Mouse (Mus musculus) 416B (cell line): ENCODE data around the gene Spryd3.
"Not testable (repeated sequence)": the region's sequence is repeated elsewhere in the genome, so short reads cannot be mapped to it uniquely, and the experiment has no call there.

Source experiments
- DNase-seq: peaks from one replicate; pipeline ENCODE4 v3.0.0; 2011; ENCODE audit warnings: low read depth

The Spryd3 gene

DNA sequence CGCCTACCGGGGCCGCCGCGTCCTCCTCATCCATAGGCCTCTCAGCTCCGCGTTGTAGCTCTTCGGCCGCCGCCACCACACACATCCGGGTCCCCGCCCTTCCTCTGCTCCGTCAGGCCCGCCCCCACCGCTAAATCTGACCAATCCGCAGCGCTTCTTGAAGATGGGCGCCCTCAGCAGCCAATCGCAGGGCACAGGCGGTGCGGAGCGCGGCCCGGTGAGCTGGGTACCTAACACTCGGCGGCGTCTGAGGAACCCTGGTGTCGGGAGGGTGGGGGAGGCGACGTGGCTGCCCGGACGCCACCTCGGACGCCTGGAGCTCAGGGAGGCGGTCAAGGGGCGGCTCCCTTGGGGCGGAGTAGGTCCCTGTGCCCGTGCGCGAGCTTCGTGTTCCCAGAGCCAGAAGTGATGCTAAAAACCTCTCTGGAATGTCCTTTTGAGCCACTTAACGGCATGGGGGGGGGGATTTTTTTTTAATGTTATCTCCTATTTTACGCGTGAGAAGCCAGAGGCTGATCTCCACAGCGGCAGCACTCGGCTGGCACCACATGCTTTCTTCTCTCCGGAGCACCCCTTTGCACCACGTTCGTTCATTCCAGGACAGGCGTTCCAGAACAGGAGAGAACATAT, at the start of gene Spryd3:
Spryd3 (minus strand) TSS at position 106 of the 630 bp plus-strand sequence.
- peak; percentile 96 for DNase-seq

DNA sequence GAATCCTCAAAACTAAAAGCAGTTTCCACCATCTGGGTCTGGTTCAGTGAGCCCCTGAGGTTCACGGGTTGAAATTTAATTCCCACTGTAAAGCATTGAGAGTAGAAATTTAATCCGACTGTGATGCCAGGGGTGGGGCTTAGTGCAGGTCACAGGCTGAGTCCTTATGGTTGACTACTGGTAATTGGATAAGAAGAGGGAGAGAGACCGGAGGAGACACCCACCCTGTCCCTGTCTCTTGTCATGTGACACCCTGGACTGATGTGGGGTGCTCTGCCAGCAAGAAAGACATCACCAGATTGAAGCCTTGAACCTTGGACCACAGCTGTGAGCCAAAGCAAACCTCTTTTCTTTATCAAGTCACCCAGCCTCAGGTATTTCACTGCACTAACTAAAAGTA, 47.0 kb upstream of the Spryd3 start:
- DNase-seq = no peak

DNA sequence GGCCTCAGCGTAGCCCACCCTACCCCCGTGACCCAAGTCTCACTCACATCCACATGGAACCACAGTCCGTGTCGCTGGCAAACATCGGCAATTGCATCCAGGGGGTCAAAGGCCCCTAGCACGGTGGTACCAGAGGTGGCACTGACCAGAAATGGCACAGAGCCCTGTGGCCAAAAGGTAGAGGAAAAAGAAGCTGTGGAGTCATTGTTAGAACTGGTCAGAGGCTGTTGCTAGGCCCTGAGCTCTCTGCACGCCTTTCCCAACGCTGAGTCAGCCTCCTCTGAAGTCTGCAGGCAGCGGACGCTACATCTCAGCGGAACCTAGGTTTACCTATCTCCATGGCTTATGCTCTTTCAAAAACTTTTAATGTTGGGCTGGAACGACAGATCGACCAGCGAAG, 43.9 kb upstream of the Spryd3 start:
- DNase-seq = no peak

DNA sequence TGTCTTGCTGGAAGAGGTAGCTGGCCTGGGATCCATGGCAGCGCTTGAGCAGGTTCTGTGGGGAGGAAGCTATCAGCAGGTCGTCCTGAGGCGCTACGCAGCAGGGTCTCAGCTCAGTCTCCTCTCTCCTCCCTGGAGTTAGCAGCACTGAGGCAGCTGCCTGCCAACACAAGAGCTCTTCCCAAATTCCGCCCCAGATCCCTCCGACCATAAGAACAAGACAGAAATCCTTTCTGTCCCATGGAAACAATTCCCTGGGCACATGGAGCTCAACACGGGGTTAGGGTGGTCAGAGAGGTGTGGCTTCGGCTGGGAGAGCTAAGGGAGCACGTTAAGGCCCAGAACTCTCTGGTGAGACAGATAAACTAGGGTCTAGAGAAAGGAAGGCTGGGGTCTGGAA, 43.1 kb upstream of the Spryd3 start:
- no peak for DNase-seq

DNA sequence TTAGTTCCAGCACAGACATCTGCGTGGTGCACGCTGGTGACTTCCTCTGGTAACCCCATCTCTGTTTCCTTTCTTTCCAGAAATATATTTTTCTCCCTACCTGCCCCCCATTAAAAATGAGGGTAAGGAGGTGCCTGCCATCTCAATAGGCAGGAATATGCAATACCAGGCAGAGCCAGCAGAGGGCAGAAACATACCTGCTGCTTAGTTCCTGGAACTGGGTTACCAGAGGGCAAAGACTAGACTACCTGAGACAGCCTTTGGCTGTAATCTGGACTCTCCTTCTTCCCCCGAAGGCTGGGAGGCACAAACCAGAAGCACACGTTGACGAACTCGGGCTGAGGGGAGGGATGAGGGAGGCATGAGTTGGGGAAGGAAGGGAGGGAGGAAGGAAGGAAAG, 42.2 kb upstream of the Spryd3 start:
- DNase-seq = peak; percentile 68

DNA sequence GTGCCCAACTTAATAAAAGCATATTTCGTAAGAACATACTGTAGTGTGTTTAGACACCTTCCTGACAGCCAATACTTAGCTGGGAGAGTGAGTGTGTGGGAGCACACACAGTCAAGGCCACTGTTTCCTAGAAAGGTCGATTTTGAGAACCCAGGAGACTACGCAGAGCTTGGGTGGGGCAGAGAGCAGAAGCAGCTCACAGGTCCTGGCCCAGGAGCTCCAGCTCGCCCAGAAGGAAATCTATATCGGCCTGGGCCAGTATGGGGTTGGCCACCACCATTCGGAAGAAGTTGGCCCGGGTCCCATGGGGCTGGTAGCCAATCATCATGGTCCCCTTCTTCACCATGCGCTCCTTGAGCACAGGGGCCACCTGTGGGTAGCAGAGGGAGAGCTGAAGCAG, 41.4 kb upstream of the Spryd3 start:
- no peak for DNase-seq

DNA sequence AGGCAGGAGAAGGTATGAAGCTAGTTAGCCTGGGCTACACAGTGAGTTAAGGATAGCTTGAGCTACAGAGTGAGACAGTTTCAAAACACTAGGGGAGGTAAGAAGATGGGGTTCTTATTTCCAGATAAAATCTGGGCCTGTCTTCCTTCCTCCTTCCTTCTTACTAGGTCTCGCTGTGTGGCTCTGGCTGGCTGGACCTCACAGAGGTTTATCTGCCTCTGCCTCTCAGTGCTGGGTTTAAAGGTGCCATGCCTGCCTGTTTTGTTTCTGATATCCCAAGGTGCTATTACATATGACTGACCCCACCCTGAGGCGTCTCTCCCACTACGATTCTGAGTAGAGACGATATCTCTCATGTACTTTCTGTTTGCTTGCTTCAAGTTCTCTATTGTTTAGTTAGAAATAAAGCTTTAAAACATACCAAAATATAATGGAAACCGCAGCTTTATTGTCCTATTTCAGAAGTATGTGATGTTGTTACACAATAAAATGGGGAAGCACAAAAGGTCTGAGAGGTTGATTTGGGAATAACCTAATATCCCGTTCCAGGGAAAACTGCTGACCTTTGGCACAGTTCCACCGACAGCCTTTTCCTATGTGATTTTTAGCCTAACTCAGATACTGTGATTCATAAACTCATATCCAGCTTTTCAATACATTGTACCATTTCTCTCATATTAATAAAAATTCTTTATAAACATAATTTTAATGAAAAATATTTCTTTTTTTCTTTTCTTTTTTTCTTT, 40.7 kb upstream of the Spryd3 start:
- DNase-seq = peak; percentile 28

DNA sequence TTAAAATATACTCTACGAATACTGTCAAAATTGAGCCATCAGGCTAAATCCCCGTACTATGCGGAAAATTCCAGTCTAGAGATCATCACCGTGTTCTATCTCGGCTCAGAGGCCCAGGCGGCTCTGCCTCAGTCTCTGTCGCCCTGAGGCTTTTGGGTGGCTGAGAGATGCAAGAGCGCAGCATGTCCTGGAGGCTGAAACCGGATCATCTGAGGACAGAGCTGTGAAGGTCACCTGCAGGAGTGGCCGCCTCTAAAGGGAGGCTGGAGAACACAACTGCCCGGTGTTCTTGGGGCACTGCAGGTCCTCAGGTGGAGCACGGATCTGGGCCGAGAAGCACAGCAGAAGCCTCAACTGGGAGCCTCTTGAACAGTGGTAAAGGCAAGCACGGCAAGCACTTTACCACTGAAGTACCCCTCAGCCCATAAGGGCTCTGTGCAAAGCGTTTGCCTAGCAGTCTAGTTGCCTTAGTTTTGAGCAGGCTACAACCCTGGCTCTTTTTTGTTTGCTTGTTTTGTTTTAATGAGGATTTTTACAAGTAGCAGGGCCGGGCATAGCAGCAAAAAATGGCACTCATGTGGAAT, 39.8 kb upstream of the Spryd3 start:
- no peak for DNase-seq

DNA sequence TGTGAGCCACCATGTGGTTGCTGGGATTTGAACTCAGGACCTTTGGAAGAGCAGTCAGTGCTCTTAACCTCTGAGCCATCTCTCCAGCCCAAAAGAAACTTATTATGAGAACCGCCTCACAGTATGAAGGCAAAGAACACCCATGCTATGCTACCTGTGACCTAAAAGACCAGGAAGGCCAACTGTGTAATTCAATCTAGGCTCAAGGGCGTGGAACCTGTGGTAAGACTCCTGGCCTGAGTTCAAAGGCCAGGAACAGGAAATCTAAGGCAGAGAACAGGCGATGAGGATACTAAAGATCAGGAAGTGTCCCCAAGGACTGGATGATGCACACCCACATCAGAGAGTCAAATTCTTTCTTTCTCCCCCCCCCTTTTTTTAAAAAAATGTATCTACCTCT, 37.5 kb upstream of the Spryd3 start:
- no peak for DNase-seq

DNA sequence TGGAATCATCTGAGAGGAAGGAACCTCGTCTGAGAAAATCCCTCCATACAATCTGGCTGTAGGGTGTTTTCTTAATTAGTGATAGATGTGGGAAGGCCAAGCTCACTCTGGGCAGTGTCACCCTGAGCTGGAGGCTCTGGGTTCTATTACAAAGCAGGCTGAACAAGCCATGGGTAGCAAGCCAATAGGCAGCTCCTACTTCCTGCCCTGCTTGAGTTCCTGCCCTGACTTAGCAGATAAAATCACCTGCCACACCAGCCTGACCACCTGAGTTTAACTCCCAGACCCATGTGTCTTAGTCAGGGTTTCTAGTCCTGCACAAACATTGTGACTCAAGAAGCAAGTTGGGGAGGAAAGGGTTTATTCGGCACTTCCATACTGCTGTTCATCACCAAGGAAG, 33.0 kb upstream of the Spryd3 start:
- no peak for DNase-seq

DNA sequence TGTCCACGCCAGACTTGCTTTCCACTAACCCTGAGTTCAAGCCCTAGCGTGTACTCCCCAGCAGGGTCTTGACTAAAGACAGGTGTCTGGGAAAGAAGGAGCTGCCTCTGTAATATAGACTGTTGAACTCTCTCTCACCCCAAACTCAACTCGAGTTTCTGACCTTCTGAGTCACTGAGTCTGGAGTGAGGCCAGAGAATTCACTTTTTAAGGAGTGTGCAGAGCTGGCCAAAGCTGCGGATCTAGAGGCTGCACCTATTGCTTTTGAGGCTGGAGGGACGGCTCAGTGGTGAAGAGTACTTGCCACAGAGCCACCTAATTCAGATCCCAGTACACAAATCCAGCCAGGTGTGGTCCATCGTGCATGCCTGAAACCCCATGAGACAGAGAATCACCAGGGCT, 31.6 kb upstream of the Spryd3 start:
- peak; percentile 40 for DNase-seq

DNA sequence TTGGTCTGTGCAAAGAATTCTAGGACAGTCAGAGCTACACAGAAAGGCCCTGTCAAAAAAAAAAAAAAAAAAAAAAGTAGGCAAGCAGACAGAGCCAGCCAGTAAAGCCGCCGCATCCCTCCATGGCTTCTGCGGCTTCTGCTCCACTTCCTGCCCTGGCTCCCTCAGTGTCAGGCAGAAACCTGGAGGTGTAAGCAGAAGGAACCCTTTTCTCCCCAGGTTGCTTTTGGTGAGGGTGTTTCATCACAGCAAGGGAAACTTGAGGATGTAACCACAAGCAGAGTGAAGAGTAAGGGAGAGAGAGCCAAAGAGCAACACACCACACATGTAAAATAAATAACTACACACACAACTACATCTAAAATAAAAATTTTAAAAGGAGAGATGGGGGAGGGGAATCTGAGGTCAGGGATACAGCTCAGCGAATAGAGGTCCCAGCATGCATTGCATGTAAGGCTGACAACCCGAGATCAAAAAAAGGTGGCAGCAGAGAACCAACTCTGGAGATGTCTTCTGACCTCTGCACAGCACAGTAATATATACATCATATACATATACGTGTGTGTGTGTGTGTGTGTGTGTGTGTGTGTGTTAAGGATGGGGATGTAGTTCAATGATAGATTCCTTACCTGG, 29.6 kb upstream of the Spryd3 start:
- DNase-seq = peak; percentile 88

DNA sequence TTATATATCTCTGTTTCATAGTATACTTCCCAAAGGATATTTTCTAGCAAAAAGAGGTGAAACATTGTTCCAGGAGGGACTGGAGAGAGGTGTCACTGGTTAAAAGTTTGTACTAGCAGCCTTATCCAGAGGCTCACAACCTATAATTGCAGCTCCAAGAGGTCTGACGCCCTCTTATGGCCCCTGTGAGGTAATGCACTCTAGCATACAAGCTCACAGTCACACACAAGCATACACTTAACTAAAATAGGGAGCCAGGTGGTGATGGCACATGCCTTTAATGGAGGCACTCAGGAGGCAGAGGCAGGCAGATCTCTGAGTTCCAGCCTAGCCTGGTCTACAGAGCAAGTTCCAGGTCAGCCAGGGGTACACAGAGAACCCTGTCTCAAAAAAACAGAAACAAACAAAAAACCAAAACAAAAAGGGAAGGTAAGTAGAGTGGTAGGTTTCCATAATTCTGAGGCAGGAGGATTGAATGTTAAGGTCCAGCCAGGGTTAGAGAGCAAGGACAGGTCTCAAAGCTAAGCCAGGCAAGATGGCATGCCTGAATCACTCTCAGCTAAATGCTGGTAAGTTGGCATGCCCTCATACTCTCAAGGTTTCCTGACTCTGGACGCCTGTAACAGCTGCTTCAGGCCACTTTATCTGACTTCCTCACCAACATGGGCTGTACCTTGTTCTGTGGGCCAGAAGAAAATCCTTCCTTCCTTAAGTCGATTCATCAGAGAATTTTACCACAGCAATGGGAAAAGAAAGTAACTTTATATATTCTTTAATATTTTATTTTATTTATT, 28.1 kb upstream of the Spryd3 start:
- DNase-seq = peak; percentile 84

DNA sequence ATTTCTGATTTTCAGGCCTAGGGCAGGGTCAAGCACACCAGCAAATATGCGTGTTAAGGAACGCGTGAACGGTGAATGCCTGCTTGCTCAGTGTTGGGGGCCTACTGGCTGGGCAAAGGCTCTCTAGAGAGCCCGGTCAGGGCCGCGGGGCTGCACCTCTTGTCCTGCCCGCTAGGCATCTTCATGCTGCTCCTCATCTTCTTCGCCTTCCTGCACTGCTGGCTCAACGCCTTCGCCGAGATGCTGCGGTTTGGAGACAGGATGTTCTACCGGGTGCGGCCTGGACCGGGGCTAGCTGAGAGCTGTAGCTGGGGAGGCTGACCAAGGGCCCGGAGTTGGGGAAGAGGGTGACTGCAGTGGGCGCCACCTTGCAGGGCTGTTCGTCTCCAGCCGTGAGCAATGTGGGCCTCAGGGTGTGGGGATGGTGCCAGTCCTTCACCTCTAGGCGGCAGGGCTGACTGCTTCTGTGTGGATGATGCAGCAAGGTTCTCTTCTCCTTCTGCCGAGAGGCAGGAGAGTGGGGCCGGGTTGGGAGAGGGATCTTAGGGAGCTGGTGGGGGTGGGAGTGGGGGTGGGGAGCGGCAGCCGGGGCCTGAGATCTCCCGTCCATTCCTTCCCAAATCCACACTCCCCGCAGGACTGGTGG, 24.5 kb upstream of the Spryd3 start:
- DNase-seq = no peak

DNA sequence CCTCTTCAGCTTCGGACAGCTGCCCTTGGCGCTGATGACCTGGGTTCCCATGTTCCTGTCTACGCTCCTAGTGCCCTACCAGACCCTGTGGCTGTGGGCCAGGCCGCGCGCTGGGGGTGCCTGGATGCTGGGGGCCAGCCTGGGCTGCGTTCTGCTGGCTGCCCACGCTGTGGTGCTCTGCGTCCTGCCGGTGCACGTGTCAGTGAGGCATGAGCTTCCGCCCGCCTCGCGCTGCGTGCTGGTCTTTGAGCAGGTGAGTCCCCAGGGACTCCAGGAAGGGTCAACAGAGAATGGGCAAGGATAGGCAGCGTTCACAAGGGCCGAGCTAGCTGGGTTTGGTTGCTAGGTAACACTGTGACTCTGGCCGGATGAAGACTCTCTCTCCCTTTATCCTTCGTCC, 20.8 kb upstream of the Spryd3 start:
- DNase-seq = no peak

DNA sequence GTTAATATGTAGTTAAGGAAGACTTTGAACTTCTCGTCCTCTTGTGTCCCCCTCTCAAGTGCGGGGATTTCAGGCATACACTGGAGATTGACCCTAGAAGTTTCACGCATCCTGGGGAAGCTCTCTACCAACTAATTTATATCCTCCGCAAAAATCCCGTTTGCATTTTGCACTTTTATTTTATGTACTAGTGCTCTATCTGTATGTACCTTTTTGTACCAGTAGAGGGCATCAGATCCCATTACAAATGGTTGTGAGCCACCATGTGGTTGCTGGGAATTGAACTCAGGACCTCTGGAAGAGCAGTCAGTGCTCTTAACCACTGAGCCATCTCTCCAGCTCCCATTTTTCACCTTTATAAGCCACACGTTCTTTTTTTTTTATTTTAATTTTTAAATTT, 19.0 kb upstream of the Spryd3 start:
- not testable (repeated sequence) for DNase-seq

DNA sequence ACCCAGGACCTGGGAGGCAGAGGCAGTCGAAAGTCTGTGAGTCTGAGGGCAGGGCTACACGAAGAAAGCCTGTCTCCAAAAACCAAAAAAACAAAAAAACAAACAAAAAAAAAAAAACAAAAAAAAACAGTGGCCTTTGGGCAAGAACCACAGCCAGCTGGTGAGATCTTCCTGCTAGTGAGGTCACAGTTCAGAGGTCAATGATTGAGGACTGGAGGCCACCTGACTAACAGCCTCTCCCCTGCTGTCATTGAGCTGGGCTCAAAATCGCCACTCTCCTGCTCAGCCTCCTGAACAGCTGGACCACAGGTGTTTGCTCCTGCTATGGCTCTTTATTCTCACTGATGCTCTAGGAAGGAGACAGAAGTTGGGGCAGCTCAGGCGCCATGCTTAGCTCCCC, 16.6 kb upstream of the Spryd3 start:
- DNase-seq = no peak

DNA sequence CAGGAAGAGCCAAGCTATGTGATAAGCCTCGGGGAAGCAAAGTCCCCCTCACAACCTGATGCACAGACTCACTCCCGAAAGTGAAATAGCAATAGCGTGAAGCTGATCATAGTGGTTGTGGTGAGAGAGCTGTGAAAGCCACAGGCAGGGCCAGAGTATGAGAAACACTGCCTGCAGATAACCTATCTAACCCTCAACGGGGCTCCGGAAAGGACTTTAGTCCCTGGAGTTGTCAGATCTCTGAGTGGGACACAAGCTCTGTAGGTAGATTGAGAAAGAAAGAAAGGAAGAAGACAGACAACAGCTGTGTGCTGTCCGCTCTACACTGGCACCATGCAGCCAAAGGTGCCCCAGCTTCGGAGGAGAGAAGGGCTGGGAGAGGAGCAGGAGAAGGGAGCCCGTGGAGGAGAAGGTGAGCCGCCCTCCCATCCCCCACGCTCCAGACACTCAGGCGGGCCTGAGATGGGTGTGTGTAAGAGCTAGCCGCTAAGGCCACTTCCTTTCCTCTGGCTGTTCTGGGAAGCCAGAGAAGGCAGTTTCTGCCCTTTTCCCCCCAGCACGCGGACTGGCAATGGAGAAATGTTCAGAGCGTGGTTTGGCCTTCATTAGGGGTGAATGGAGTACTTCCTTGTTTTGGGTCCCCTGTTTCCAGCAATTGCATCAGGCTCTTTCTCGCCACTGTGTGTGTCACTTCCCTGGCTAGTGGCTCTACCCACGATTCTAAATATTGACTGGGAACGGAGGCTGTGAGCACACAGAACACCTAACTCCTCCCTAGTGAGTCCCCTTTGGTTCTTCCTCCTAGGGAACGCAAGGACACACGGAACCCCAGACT, 14.5 kb upstream of the Spryd3 start, which contains the start of gene Soat2:
Soat2 (plus strand) TSS at position 226 of the 835 bp plus-strand sequence.
- peak; percentile 91 for DNase-seq

DNA sequence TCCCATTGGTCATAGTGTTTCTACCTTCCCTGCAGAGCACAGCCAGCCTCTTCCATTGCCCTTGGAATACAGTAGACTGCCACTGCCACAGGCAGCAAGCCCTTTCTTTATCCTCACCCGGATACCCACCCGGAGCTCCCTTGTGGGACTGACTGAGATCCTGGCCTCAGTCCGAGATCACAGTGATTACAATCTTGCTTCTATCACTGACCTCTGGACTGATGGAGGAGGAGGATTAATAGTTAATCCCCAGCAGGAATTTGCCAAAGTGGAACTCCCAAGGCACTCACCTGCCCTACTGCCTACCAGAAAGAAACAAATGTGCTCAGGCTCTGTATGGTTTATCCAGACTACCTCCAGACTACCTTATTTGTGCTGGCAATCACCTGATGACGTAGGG, 13.5 kb upstream of the Spryd3 start:
- no peak for DNase-seq

DNA sequence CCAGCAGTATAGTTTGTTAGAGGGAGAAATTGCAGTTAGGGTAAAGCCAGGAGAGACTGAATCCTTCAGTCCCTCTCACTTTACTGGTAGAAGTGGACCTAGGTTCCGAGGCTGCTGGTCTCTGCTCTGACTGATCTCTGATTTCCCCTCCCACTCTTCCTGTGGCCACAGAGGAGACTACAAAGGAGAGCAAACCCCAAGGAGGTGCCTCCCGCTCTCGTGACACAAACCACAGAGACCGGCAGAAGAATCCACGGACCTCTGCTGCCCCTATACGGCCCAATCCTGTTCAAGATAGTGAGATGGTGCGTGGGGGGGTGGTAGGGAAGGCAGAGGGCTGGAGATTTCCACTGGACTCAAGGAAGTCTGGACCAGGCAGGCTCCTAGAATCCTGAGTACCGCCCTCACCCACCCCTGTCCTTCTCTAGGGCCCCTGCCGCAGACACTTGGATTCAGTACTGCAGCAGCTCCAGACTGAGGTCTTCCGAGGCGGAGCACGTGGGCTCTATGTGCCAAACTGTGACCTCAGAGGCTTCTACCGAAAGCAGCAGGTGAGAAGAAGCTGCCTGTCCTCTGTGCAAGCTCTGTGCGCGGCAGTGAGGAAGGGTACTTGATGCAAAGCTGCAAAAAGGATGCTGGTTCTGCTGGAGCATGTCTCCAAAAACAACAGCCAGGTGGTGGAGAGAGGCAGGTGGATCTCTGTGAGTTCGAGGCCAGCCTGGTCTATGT, 11.8 kb upstream of the Spryd3 start:
- peak; percentile 61 for DNase-seq
